Mouse (Mus musculus) thymus, postnatal 36 days (tissue): Measurements from ENCODE around the gene Dglucy.

ENCODE experiments used
- DNase-seq, 2 experiments: peaks; one replicate each; pipeline ENCODE4 v3.0.0; 2022; ENCODE audit warnings: mixed read lengths in 2 of 2

Dglucy gene

DNA sequence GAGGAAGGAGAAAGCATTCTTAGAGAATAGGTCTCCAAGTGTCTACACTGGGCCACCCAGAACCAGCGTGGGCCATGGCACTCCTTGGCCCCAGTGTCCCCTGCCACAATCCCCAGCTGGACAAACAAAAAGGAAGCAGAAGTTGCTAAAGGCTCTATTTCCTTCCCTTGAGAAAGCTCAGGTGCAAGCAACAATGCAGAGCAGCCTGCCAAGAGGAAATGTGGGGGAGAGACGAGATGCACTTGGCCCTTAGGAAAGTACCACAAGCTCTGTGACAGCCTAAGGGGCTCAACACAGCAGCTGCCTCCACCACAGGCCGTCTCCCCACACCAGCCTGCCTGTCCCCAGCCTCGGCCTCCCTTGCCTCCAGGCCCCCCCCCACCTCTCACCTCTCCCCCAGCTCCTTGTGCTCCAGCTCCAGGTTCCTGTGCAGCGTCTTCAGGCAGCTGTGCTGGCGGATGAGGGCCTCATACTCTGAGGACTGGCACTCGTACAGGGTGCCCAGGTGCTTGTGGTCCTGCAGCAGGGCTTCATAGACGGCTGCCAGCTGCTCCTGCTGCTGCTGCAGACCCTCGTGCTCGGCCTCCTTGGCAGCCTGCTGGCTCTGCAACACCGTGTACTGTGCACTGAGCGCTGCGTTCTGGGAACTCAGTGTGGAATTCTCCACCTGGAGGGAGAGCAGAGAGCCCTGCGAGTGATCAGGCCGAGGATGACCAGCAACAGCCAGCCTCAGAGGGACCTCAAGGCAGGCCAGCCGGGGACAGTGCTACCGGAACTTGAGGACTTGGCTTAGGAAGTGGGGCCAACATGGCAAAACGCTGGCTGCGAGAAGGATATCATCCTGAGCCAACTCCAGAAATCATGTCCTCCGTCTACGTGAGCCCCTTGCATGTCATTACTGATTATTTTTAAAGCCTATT is 158.8 kb downstream of the Dglucy start:
- peak in 1 of 2 experiments; percentile 44 for DNase-seq

DNA sequence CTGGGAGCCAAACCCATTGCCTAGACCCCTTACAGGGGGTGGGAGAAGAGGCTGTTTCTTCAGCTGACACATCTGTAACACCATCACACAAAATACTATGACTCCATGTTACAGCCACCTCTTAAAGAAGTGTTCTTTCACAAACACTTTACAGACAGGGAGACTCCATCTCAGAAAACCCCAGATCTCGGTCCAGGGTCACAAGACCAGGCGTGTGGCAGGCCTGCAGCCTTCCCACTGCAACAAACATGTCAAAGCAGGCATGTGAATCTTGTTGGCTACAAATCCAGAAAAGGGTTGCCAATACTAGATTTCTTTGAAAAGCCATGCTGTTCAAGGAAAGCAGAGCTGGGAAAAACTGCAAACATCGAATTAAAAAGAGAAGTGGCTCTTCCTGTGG is 162.5 kb downstream of the Dglucy start:
- no peak for DNase-seq

DNA sequence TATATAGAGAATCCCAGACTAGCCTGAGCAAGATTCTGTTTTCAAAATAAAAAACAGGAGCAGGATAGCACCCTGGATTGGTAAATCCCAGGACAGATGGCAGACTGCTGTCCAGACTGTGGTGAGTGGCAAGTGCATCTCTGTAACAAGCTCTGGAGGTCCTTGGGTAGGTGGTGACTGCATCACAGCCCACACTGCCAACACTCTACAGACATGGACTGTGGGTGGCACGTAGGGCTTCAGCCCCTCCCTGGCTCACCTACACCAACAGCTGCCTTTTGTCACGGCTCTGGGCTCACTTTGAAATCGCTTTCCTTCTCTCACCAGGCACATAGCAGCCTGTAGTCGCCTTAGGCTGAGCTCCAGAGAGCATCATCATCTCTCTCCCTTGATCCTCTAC is 164.3 kb downstream of the Dglucy start:
- DNase-seq: no peak

DNA sequence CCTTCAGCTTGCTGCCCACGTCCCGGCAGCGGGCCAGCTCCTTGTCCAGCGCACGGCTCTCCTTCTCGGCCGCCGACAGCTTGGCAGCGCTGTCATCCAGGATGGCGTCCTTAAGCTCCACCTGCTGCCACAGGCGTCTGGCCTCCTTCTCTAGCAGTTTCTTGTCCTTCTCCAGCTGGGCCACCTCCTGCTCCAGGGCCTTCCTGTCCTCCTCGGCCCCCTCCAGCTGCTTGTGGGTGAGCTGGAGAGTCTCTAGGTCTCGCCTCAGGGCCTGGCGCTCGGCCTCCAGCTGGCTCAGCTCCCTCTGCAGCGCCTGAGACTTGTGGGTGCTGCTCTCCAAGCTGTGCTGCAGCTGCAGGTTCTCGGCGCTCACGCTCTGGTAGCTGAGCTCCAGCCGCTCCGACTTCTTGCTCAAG is 166.1 kb downstream of the Dglucy start:
- DNase-seq: no peak

DNA sequence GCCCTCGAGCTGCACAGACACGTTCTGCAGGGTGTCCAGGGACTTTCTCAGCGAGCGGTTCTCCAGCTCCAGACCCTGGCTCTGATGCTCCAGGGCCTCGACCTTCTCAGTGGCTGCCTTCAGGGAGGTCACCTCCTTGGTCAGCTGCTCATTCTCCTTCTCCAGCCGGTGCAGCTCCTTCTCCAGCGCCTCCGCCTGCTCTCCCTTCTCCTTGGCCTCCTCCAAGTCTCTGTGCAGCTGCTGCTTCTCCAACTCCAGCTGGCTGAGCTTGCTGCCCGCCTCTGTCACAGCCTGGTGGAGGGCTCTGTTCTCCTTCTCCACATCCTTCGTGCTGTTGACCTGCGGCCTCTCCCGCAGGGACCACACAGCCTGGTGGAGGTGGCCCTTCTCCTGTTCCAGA is 166.6 kb downstream of the Dglucy start:
- DNase-seq: no peak

DNA sequence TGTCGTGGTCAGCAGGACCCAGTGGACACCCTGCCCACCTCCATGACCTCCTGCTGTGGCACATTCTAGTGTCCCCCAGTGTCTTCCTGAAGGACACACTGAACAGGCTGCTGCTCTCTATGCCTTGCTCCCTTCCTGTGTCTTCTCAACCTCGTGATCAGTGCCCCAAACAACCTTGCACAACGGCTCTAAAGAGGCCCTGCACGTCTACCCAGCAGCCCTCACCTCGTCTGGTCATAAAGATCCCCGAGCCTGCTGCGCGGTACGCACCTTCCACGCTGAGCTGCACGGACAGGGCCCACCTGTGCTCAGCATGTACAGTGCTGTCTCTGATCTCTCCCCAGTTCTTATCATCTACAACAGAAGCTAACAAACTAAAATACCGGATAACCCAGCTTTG is 167.1 kb downstream of the Dglucy start:
- no peak for DNase-seq
